Mouse (Mus musculus) megakaryocyte-erythroid progenitor cell, adult 5-6 weeks (primary cell): ENCODE results near the gene Rac1. TPM values are rescaled to one million over a fixed set of nuclear protein-coding genes. Genes with fewer than 3 reads are reported as not detected.

Experiments
- ATAC-seq: replicated peaks from 2 replicates; pipeline ENCODE4 v1.8.0; 2016; ENCODE audit warnings: mild to moderate bottlenecking, inconsistent platforms; ENCODE audit not compliant: severe bottlenecking, poor library complexity, low FRiP score, low TSS enrichment
- total RNA-seq, 2 experiments: library from RNA; stranded (forward) in 1 of 2; stranded (reverse) in 1 of 2; fragments of 200-1000, 215-1000 nt in 1 of 2; fragments of >200 nt in 1 of 2; fragmentation: Nextera tagmentation in 1 of 2; gene quantifications; 2 replicates each; pipeline ENCODE4 v1.2.3; 2014 to 2017

Rac1 gene
- total RNA-seq, 2 experiments from 2014 or later, result 110 to 211 TPM

DNA sequence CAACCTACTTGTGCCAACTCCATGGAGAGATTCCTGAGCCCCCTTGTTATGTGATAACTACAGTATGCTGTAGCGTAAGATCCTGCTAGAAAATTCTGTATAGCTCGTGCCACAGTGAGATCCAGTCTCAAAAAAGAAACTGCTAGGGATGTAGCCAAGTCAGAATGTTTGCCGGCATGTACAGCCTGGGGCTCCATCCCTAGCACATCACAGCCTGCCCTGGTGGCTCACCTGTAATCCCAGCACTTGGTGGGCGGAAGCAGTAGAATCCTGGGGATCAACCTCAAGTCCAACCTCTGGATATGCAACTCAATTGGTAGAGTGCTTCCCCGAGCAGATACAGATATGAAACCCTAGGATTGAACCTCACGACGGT lies 460 bp upstream of the Rac1 start:
- ATAC-seq, result peak; percentile 28

DNA sequence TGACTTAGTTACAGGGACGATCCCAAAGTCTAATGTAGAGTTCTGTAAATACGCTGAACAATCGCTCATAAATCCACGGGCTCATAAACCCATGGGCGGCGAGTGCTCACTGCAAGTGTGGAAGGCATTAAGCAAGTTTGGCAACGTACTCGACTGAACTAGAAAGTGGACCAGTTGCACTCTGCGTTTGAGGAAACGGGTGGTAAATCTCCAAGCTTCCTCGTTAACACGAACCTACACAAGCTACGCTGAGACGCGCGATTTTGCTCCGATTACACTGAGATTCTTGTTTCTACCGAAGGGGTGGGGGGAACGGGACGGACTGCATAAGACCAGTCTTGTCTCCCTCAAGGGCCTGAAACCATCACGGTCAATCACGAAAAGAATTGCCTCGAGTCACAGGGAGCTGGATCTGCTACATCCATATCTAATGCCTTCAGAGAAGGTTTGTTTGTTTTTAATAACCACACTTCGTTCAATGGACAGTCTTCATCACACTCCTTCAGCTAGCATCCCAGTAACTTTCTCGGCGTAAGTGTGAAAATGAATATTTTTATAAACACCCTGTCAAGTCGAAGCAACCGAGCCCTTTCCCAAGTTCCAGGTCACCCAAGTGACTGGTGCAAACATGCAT lies 1.0 kb downstream of the Rac1 start:
- ATAC-seq, result no peak

DNA sequence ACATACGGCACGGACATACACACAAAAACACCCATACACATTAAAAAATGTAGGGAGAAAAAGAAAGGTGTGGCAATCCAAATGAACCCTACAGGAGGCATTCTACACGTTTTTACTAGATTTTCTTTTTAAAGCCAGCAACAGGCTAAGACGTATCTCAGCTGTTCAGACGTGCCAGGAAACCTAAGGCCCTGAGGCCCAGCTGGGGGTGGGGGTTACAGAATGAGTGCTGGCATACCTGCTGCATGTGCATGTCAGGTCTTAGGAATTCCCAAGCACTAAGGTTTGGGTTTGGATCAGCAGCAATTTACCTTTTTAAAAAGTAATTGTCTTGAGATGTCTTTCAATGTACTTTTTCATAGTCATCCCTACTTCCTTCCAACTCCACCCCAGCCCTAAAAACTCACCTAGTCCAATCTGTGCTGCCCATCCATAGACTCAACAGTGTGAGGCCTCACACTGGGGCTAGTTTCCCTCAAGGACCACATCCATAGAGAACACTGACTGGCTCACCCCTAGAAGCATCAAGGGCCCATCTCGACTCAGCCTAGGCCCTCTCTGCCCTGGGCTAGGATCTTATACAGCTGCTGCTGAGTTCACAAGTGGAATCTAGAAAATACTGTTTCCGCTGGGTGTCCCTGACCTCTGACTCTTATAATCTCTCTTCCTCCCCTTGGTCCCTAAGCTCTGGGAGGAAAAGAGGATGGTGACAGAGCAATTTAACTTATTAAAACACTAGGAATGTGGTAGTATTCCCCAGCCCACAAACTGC lies 2.2 kb downstream of the Rac1 start:
- ATAC-seq, result no peak

- no peak for ATAC-seq
These were observed 5.0 kb downstream of the Rac1 start for GRCm38 (mm10) chr5:143522882-143523281.

DNA sequence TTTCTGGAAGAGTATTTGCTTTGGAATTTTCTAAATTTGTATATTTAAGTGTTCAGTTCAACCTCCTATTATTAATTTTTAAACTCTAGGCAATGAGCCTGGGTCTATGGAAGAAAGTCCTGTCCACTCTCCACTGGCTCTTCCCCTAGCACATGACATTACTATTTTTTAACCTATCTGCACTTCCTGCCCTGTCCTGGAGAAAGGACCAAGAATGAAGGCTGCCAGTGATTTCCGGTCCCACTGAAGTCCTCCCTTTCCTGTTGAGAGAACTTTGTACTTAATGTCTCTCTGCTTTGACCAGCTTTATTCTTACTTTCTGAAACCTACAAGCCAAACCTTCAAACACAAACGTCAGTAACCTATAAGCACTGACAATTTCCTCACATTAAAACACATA lies 7.4 kb downstream of the Rac1 start:
- no peak for ATAC-seq

DNA sequence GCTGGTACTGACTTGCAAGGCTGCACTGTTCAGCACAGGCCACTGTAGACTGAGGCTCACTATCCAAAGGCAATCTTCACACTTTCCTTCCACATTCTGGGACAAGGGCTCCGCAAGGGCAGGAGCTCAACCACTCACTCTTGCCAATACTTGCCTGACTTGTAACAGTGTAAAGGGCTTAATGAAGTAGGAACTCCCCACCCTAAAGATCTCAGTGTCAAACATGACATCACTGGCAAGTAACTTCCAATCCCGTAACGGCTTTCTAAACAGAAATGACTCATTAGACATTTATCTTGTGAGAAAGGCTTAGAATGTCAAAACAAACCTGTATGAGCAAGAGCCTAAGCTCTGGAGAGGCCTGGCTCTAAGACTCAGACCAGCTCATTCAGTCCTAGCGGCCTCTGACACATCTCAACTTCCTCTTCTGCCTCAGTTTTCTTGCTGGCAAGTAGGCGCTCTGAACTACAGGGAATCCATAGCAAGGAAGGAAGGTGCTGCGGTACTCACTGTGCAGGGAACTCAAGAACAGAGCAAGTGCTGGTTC lies 9.7 kb downstream of the Rac1 start:
- peak; percentile 48 for ATAC-seq

GRCm38 (mm10) chr5:143517436-143517835 lies 10.4 kb downstream of the Rac1 start:
- 0 out of 2 replicates have a peak, but pooled peaks have one; percentile 31 for ATAC-seq

DNA sequence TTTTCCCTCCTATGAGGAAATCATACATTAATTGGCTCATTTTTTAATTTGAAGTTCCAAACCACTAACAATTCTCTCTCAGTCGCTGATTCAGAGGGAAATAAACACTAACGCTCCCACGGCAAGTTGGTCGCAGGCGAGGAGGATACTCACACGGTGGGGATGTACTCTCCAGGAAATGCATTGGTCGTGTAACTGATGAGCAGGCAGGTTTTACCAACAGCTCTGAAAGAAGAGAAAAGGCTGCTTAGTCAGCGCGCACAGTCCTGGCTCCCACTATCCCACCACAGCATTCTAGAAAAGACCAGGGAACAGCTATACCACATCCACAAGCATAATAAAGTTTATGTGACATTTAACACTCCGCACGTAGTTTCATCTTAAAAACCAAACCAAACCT lies 10.8 kb downstream of the Rac1 start:
- ATAC-seq, result no peak

DNA sequence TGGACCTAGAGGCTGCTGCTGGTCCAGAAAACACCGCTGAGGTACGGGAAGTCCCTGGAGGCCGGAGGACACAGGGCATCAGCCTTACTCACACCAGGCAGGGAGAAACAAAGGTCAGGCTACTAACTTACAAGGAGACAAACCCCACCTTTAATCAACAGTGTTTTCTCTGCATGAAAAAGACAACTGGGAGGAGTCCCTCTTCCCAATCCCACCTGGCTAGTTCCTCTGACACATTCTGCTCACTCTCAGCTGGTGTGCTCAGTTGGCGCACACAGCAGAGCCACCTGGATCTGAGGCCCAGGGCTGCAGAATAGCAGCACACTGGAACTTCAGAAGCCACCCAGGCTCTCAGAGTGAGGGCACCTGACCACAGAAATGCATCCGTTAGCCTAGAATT lies 13.0 kb downstream of the Rac1 start:
- no peak for ATAC-seq

- no peak for ATAC-seq
These were observed 15.5 kb downstream of the Rac1 start for GRCm38 (mm10) chr5:143512305-143512704.

- no peak for ATAC-seq
These were observed 16.3 kb downstream of the Rac1 start for GRCm38 (mm10) chr5:143511577-143511976.

- peak; percentile 83 for ATAC-seq
These were observed 18.1 kb downstream of the Rac1 start for GRCm38 (mm10) chr5:143509737-143510136.

DNA sequence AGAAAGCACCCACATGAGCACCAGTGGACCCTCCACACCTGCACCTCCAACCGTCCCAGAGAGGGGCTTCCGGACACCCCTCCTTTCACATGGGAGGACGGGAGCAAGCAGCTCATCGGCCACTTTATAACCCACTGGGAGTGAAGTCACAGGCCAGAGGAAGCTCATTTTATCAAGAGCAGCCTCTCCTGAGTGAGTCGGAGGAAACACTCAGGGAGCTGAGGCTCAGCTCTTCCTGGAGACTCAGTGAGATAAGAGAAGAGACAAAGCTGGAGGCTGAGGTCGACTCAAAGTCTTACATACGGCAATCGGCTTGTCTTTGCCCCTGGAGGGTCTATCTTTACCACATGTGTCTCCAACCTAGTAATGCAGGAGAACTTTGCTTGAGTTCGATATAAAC lies 18.5 kb downstream of the Rac1 start:
- ATAC-seq, result peak; percentile 39

- no peak for ATAC-seq
These were observed 22.3 kb downstream of the Rac1 start for GRCm38 (mm10) chr5:143505545-143505944.

DNA sequence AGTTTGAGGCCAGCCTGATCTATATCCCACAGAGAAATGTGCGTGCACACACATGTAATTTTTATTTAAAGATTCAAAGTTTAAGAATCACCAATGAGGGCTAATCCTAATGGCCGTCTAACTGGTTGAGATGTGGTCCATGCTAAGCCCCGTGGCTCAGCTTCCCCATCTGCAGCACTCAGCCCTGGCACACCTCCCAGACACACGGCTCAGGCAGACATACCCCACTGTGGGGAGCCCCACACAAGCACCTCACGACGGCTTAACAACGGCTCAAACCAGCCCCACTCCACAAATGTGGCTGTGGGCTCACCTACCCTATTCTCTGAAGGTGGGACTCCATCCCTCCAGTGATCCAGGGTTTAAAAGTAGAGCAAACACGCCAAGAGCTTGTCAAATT lies 22.8 kb downstream of the Rac1 start:
- no peak for ATAC-seq

DNA sequence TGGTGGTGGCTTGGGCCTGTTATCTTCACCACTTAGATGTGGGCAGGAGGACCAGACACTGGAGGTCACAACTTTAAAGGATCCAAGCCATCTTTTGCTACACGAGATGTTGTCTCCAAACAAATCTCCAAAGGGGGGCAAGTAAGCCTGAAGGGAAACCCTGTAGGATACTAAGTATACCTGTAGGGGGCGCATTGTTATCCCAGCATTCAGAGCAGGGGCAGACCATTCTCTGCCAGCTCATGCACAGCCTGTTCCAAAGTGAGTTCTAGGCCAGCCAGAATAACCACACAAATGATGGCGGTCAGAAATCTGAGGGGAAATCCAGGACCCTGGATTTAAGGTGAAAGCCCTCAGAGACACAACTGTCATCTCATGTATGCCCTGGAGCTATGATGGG lies 23.4 kb downstream of the Rac1 start:
- peak; percentile 60 for ATAC-seq

DNA sequence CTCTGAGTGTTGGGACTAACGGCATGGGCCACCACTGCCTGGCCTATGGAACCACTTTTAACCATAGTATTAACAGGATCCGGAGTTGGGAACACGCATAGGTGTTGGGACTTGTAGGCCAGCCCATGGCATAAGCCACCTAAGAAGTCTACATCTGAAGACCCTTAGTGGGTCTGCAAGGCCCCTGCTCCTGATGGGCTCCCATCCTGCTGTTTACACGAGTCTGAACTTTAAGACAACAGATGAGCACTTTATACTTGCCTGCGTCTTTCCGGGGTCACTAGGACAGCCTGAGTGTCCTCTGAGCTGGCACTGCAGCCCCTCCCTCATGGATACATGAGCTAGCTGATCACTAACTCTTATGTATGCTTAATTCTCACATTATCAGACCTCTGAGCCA lies 24.1 kb downstream of the Rac1 start:
- no peak for ATAC-seq

DNA sequence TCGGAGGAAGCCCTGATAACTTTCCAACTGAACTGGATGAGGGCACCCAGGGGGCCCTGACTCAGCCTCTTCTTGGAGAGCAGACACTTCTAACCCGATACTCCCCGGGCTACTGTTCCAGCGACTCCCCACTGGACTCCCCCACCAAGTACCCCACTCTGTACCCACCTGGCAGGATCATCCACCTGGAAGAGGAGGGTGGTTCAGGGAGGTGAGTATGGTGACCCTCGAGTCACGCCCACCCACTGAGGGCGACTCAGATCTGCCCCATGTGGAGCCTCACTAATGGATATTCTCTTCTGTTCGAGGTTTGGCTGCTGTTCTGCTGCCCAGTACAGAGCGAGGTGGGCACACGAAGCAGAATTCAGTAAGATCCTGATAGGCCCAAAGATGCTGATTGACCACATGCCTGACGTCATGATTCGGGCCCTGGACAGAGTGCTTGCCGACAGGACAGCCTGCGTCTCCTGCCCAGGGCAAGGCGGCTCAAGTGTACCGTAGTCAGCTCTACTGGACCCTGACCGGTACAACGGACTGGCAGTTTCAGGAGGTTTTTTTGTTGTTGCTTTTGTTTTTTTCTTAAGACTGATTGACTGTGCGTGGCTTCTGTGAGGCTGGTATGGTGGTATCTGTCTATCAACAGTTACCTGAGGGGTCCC lies 24.8 kb downstream of the Rac1 start:
- no peak for ATAC-seq

DNA sequence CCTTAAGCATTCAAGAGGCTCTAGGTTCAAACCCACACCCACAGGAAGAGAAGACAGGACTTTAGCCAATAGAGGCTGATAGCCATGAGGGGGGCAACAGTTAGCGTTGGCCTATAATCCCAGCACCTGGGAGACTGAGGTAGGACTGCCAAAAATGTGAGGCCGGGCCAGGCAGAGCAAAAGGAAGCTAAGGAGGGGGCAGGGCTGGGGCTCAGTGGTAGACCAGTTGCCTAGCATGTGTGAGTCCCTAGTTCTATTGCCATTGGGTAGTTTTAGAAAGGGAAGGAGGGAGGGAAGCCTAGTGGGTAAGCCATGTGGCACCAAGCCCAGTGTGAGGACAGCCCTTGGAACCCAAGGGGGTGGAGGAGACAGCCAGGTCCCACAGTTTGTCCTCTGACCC lies 26.2 kb downstream of the Rac1 start:
- ATAC-seq, result no peak

- no peak for ATAC-seq
These were observed 26.7 kb downstream of the Rac1 start for GRCm38 (mm10) chr5:143501140-143501539.
